Mouse (Mus musculus) hindbrain, embryonic 15.5 days (tissue): ENCODE measurements around the gene St7. TPM values are rescaled to one million over a fixed set of nuclear protein-coding genes. Genes with fewer than 3 reads are reported as not detected.

Experiments used
- ATAC-seq: fragments of 200-750 bp; cut with Nextera tagmentation; 2 replicates; pipeline ENCODE4 v1.8.0; 2017; ENCODE audit warnings: low read depth, moderate number of reproducible peaks, moderate TSS enrichment; ENCODE audit not compliant: low FRiP score
- H3K27ac ChIP-seq: fragments of 300-500 bp; sonication (generic); replicated peaks from 2 replicates; pipeline ENCODE4 v1.5.1; 2015; ENCODE audit warnings: mild to moderate bottlenecking, inconsistent platforms
- H3K27me3 ChIP-seq: fragments of 300-500 bp; sonication (generic); 2 replicates; pipeline ENCODE4 v1.6.1; 2015; ENCODE audit warnings: control low read depth, inconsistent platforms
- H3K36me3 ChIP-seq: fragments of 300-500 bp; sonication (generic); 2 replicates; pipeline ENCODE4 v1.6.1; 2015; ENCODE audit warnings: control low read depth, inconsistent platforms
- H3K4me1 ChIP-seq: fragments of 300-500 bp; sonication (generic); replicated peaks from 2 replicates; pipeline ENCODE4 v1.6.1; 2015; ENCODE audit warnings: control low read depth, inconsistent platforms
- H3K4me2 ChIP-seq: fragments of 300-500 bp; sonication (generic); 2 replicates; pipeline ENCODE4 v1.6.1; 2015; ENCODE audit warnings: moderate library complexity, mild to moderate bottlenecking, inconsistent platforms
- H3K4me3 ChIP-seq: fragments of 300-500 bp; sonication (generic); 2 replicates; pipeline ENCODE4 v1.5.1; 2015; ENCODE audit warnings: mild to moderate bottlenecking, inconsistent platforms
- H3K9ac ChIP-seq: fragments of 300-500 bp; sonication (generic); 2 replicates; pipeline ENCODE4 v1.6.1; 2015; ENCODE audit warnings: inconsistent platforms
- H3K9me3 ChIP-seq: fragments of 300-500 bp; sonication (generic); 2 replicates; pipeline ENCODE4 v1.6.1; 2016; ENCODE audit warnings: control low read depth, inconsistent platforms
- WGBS: fragments of 180-500 bp; shearing (Covaris S2); methylation state at CpG from one replicate; pipeline ENCODE4 v1.1.7; 2015; 5-methylcytosine and 5-hydroxymethylcytosine counted together
- polyA plus RNA-seq: library from polyadenylated mRNA; unstranded; fragments of >200 nt; fragmentation: Nextera tagmentation; extraction: Ambion mirVana; gene quantifications from 2 replicates; pipeline ENCODE4 v1.2.1, GENCODE M21; 2015

The St7 gene
- polyA plus RNA-seq, 1 experiment from 2014 or later = 54.8 TPM

DNA sequence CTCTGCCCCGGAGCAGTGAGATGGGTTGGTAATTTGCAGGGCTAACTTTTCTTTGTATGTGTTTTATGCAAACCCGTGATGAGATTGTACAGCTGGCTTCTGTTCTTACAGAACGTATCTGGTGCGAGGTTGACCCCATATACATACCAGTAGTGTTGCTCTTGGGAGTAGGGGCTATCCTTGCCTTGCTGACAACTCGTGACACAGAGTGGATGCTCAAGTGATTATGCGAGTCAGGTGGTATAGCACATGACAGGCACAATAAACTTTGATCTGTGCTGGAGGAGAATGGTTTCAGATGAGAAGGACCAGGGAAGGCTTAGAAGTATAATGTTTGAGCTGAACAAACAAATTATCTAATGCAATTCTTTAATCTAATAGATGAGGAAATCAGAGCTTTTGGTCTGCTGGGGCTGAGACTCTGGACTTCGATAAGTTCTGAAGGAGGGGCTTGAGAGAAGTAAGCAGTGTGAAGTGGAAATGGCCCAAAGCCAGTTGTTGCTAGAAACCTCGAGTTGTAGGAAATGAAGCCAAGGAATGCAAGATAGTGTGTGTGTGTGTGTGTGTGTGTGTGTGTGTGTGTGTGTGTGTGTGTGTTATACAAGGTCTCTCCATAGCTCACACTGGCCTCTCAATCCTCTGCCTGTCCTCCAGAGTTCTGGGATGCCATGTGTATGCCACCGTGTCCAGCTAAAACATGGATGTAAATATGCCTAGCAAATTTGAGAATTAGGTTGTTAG, 251.3 kb downstream of the St7 start:
- no peak overlapping the region for H3K9ac ChIP-seq
- peaks cover 6% of the 10 kb centered on the region for H3K4me1 ChIP-seq
- H3K4me2 ChIP-seq = no peak overlapping the region
- ATAC-seq = no peak
- no peak overlapping the region for H3K27ac ChIP-seq
- peaks cover 6% of the 10 kb centered on the region for H3K36me3 ChIP-seq
- H3K9me3 ChIP-seq = no peaks in the 10 kb centered on the region
- H3K27me3 ChIP-seq = no peaks in the 10 kb centered on the region
- 81% methylated on average over 9 of the region's 9 CpGs for WGBS
- H3K4me3 ChIP-seq = no peak overlapping the region

DNA sequence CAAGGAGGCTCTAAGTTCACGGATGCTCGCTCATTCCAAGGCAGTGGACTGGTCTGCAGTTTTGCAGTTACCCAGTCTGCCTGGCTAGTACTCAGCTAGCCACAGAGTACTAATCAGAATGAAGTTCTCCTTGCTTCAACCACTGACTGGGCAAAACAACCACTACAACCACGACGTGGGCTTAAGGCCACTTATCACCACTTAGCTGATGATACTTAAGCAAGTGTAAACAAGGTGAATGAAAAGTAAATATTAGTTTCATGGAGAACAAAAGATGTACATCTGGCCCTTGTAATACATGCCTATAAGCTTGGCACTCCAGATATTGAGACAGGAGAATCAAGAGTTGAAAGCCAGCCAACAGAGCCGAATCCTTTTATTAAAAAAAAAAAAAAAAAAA, 253.7 kb downstream of the St7 start:
- no peak overlapping the region for H3K4me3 ChIP-seq
- 83% methylated on average over 5 of the region's 5 CpGs for WGBS

GRCm38 (mm10) chr6:17947130-17947831, 254.5 kb downstream of the St7 start:
- WGBS = 81% methylated on average over 11 of the region's 11 CpGs
- no peak for ATAC-seq
- Histone ChIP-seq H3K4me3 (no peak overlapping the region), H3K9ac (no peak overlapping the region), H3K27me3 (no peaks in the 10 kb centered on the region), H3K4me2 (no peak overlapping the region), H3K9me3 (no peaks in the 10 kb centered on the region), H3K36me3 (peaks cover 6% of the 10 kb centered on the region), H3K4me1 (no peaks in the 10 kb centered on the region), H3K27ac (no peak overlapping the region)

More for the DNA sequence above, 253.7 kb downstream of the St7 start:
- Histone ChIP-seq H3K4me1 (peaks cover 6% of the 10 kb centered on the region), H3K9me3 (no peaks in the 10 kb centered on the region), H3K9ac (no peak overlapping the region), H3K27me3 (no peaks in the 10 kb centered on the region), H3K36me3 (peaks cover 6% of the 10 kb centered on the region), H3K27ac (no peak overlapping the region), H3K4me2 (no peak overlapping the region)
- no peak for ATAC-seq

DNA sequence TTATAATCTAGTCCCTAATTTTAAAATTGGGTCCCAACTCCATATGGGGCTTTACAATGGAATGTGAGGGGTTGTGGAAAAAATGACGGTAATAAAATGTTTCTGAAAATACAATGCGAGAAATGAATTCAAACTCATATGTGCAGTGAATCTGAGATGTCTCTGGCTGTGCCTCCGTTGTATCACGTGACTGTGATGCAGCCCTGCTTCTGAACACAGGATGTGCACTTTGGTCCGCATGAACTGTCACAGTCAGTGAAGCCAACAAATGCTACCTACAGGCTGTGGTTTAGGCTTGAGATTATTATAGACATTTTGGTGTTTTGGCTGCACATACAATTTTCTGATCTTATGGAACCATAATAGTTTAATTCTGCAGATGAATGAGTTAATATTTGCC, 256.4 kb downstream of the St7 start:
- ATAC-seq = no peak
- no peak overlapping the region for H3K27ac ChIP-seq
- no peaks in the 10 kb centered on the region for H3K36me3 ChIP-seq
- no peak overlapping the region for H3K4me3 ChIP-seq
- H3K4me2 ChIP-seq = no peak overlapping the region
- 89% methylated on average over 5 of the region's 5 CpGs for WGBS
- no peak overlapping the region for H3K9ac ChIP-seq
- no peaks in the 10 kb centered on the region for H3K4me1 ChIP-seq
- H3K9me3 ChIP-seq = no peaks in the 10 kb centered on the region
- no peaks in the 10 kb centered on the region for H3K27me3 ChIP-seq

DNA sequence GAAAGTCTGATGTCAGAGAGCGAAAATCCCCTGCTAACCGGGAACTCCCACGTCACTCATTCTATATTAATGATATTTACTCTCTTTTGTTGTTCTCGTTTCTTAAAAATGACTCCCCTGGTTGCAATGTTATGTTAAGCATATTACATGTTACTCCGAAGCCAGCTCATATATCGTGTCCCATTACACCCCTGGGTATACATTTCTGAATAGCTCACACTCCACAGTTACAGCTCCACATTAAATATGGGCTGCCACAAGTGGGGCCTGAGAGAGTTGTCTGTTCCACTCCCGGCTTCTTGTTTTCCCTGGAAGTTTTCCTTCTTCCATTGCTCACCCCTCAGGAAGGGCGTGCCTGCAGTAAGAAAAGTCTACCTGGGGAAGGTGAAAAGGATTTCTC, 259.0 kb downstream of the St7 start:
- H3K36me3 ChIP-seq = no peaks in the 10 kb centered on the region
- ATAC-seq = no peak
- H3K4me3 ChIP-seq = no peak overlapping the region
- 85% methylated on average over 8 of the region's 8 CpGs for WGBS
- H3K4me1 ChIP-seq = no peaks in the 10 kb centered on the region
- H3K9ac ChIP-seq = no peak overlapping the region
- no peaks in the 10 kb centered on the region for H3K27me3 ChIP-seq
- H3K9me3 ChIP-seq = no peaks in the 10 kb centered on the region
- no peak overlapping the region for H3K4me2 ChIP-seq
- H3K27ac ChIP-seq = no peak overlapping the region

- Histone ChIP-seq H3K4me1 (no peaks in the 10 kb centered on the region), H3K36me3 (no peaks in the 10 kb centered on the region), H3K27ac (no peak overlapping the region), H3K9me3 (no peaks in the 10 kb centered on the region), H3K9ac (no peak overlapping the region), H3K27me3 (no peaks in the 10 kb centered on the region), H3K4me2 (no peak overlapping the region), H3K4me3 (no peak overlapping the region)
- no peak for ATAC-seq
- WGBS = 76% methylated on average over 3 of the region's 3 CpGs
Measured at GRCm38 (mm10) chr6:17963455-17963854, 270.7 kb downstream of the St7 start.

GRCm38 (mm10) chr6:17968467-17969144, 275.9 kb downstream of the St7 start:
- H3K4me2 ChIP-seq = no peak overlapping the region
- H3K27ac ChIP-seq = no peak overlapping the region
- H3K36me3 ChIP-seq = no peaks in the 10 kb centered on the region
- no peaks in the 10 kb centered on the region for H3K27me3 ChIP-seq
- no peaks in the 10 kb centered on the region for H3K4me1 ChIP-seq
- no peak overlapping the region for H3K9ac ChIP-seq
- peak; percentile 86 for ATAC-seq
- H3K9me3 ChIP-seq = no peaks in the 10 kb centered on the region
- 61% methylated on average over 1 of the region's 1 CpGs for WGBS
- H3K4me3 ChIP-seq = no peak overlapping the region

- no peak overlapping the region for H3K4me3 ChIP-seq
- no peaks in the 10 kb centered on the region for H3K4me1 ChIP-seq
- H3K27ac ChIP-seq = no peak overlapping the region
- no peak for ATAC-seq
- no peak overlapping the region for H3K4me2 ChIP-seq
- no peaks in the 10 kb centered on the region for H3K9me3 ChIP-seq
- H3K27me3 ChIP-seq = no peaks in the 10 kb centered on the region
- H3K36me3 ChIP-seq = no peaks in the 10 kb centered on the region
- WGBS = 78% methylated on average over 1 of the region's 1 CpGs
- H3K9ac ChIP-seq = no peak overlapping the region
Measured at GRCm38 (mm10) chr6:17969815-17970214, 277.1 kb downstream of the St7 start.

DNA sequence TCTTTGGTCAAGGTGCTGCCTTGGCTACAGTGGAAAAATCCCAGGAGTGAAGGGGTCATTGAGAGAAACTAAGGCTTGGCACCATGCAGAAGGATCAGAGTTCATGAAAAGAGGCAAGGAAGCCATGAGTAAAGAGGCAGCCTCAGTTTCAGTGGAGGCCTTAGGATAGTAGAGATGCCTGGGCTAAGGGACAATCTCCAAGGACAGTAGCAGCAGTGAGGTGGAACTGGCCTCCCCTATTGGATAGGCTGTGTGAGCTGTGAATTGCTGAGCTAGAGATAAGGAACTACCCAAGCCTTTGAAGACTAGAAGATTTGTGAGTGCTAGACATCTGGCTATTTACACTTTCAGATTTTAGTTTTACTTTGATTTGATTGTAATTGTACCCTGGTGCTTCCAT, 278.7 kb downstream of the St7 start:
- no peaks in the 10 kb centered on the region for H3K27me3 ChIP-seq
- no peak for ATAC-seq
- H3K9ac ChIP-seq = no peak overlapping the region
- no peaks in the 10 kb centered on the region for H3K36me3 ChIP-seq
- no peak overlapping the region for H3K27ac ChIP-seq
- H3K9me3 ChIP-seq = no peaks in the 10 kb centered on the region
- no peaks in the 10 kb centered on the region for H3K4me1 ChIP-seq
- H3K4me2 ChIP-seq = no peak overlapping the region
- H3K4me3 ChIP-seq = no peak overlapping the region

- H3K36me3 ChIP-seq = no peaks in the 10 kb centered on the region
- H3K4me1 ChIP-seq = no peaks in the 10 kb centered on the region
- H3K27me3 ChIP-seq = no peaks in the 10 kb centered on the region
- no peak overlapping the region for H3K4me2 ChIP-seq
- no peak overlapping the region for H3K4me3 ChIP-seq
- H3K9ac ChIP-seq = no peak overlapping the region
- ATAC-seq = no peak
- no peaks in the 10 kb centered on the region for H3K9me3 ChIP-seq
- no peak overlapping the region for H3K27ac ChIP-seq
- WGBS = 57% methylated on average over 3 of the region's 3 CpGs
Measured at GRCm38 (mm10) chr6:17974416-17974815, 281.7 kb downstream of the St7 start.

DNA sequence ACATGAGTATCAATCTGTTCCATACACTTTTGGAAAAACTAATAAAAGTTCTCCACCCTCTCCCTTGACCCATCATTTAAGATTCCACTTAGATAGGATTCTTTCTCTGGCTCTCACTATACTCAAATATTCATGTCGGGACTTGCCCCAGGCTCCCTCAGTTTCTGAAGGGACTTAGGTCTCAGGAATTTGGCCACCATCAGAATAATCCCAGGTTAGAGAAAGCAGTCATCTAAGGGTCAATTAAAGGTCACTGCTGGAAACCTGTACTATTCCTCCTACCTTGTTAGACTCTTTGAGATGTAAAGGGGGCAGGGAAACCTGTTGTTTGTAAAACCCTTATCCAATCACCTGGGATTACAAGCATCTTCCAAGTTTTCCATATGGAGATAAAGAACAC, 284.4 kb downstream of the St7 start:
- Histone ChIP-seq H3K4me2 (no peak overlapping the region), H3K36me3 (no peaks in the 10 kb centered on the region), H3K4me1 (no peaks in the 10 kb centered on the region), H3K27me3 (no peaks in the 10 kb centered on the region), H3K9me3 (no peaks in the 10 kb centered on the region; the same call in 1 of the 2 replicates), H3K27ac (no peak overlapping the region), H3K9ac (no peak overlapping the region), H3K4me3 (no peak overlapping the region)
- 59% methylated on average over 1 of the region's 1 CpGs for WGBS
- no peak for ATAC-seq

- H3K36me3 ChIP-seq = no peaks in the 10 kb centered on the region
- H3K9me3 ChIP-seq = no peaks in the 10 kb centered on the region; the same call in 1 of the 2 replicates
- no peak overlapping the region for H3K9ac ChIP-seq
- H3K4me3 ChIP-seq = no peak overlapping the region
- H3K4me1 ChIP-seq = no peaks in the 10 kb centered on the region
- H3K27ac ChIP-seq = no peak overlapping the region
- ATAC-seq = no peak
- no peaks in the 10 kb centered on the region for H3K27me3 ChIP-seq
- no peak overlapping the region for H3K4me2 ChIP-seq
- 72% methylated on average over 5 of the region's 5 CpGs for WGBS
Measured at GRCm38 (mm10) chr6:17978324-17978723, 285.6 kb downstream of the St7 start.
